Mouse (Mus musculus) forebrain, embryonic 16.5 days (tissue): ENCODE results near the gene Scp2d1. TPM values are rescaled to one million over a fixed set of nuclear protein-coding genes. Genes with fewer than 3 reads are reported as not detected.
"Not testable (repeated sequence)": the region's sequence is repeated elsewhere in the genome, so short reads cannot be mapped to it uniquely, and the experiment has no call there.

ENCODE experiments used
- ATAC-seq: fragments of 200-750 bp; cut with Nextera tagmentation; 2 replicates; pipeline ENCODE4 v1.8.0; 2017; ENCODE audit warnings: mild to moderate bottlenecking, moderate library complexity
- H3K27ac ChIP-seq: fragments of 300-500 bp; sonication (generic); 2 replicates; pipeline ENCODE4 v1.5.1; 2014; ENCODE audit warnings: low read length, control low read depth
- H3K27me3 ChIP-seq: fragments of 300-500 bp; sonication (generic); replicated peaks from 2 replicates; pipeline ENCODE4 v1.6.1; 2014; ENCODE audit warnings: low read length; ENCODE audit not compliant: control insufficient read depth, insufficient read depth
- H3K36me3 ChIP-seq: fragments of 300-500 bp; sonication (generic); 2 replicates; pipeline ENCODE4 v1.6.1; 2014; ENCODE audit not compliant: control insufficient read depth, insufficient read depth
- H3K4me1 ChIP-seq: fragments of 300-500 bp; sonication (generic); replicated peaks from 2 replicates; pipeline ENCODE4 v1.6.1; 2014; ENCODE audit warnings: low read length; ENCODE audit not compliant: control insufficient read depth, insufficient read depth
- H3K4me2 ChIP-seq: fragments of 300-500 bp; sonication (generic); 2 replicates; pipeline ENCODE4 v1.6.1; 2014; ENCODE audit warnings: mild to moderate bottlenecking, low read length, control low read depth
- H3K4me3 ChIP-seq: fragments of 300-500 bp; sonication (generic); replicated peaks from 2 replicates; pipeline ENCODE4 v1.5.1; 2014; ENCODE audit warnings: mild to moderate bottlenecking, low read length, control low read depth
- H3K9ac ChIP-seq: fragments of 300-500 bp; sonication (generic); replicated peaks from 2 replicates; pipeline ENCODE4 v1.6.1; 2014; ENCODE audit warnings: low read depth, low read length, control low read depth
- H3K9me3 ChIP-seq: fragments of 300-500 bp; sonication (generic); 2 replicates; pipeline ENCODE4 v1.6.1; 2016; ENCODE audit warnings: low read length; ENCODE audit not compliant: control insufficient read depth
- WGBS: fragments of 180-500 bp; shearing (Covaris S2); extraction: QIAGEN DNeasy Blood & Tissue Kit; methylation state at CpG from one replicate; pipeline ENCODE4 v1.1.7; 2014; 5-methylcytosine and 5-hydroxymethylcytosine counted together
- polyA plus RNA-seq: library from polyadenylated mRNA; unstranded; fragments of >200 nt; fragmentation: Nextera tagmentation; extraction: Ambion mirVana; gene quantifications from 2 replicates; pipeline ENCODE4 v1.2.1, GENCODE M21; 2015

Gene Scp2d1
- not detected in 2 replicates for polyA plus RNA-seq

- H3K27me3 ChIP-seq, ATAC-seq, H3K4me3 ChIP-seq, H3K27ac ChIP-seq, H3K4me2 ChIP-seq, H3K9ac ChIP-seq, H3K9me3 ChIP-seq, H3K36me3 ChIP-seq, H3K4me1 ChIP-seq: not testable (repeated sequence)
- 88% methylated on average over 6 of the region's 6 CpGs for WGBS
Measured at GRCm38 (mm10) chr2:144823356-144823755, at the start of gene Scp2d1. TSS of gene Scp2d1 (plus strand) at chr2:144823656.

DNA sequence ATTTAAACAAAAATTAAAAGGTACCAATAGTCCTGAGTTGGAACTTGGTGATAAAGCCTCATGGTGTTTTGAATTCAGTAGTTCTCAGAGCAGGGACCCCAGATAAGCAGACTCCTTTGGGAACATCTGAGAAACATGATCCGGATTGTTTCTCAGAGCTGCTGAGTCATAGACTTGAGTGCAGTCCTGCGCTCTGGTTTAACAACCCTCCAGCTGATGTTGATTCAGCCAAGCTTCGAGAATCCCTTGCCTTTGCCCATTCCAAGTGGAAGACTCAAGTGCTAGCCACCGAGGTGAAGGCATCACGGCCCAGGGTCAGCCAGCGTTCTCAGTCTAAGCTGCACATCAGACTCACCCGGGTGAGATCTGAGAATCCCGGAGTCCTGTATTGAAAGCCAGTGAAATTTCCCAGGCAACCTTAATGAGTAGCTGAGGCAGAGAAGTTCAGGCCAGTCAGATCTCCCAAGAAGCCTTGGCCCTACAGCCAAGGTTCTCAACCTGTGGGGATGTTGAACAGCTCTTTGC, 48.8 kb upstream of the Scp2d1 start:
- Histone ChIP-seq H3K4me1 (no peaks in the 10 kb centered on the region), H3K9me3 (no peaks in the 10 kb centered on the region), H3K9ac (no peak overlapping the region), H3K27me3 (no peaks in the 10 kb centered on the region), H3K4me2 (no peak overlapping the region), H3K27ac (no peak overlapping the region), H3K4me3 (no peak overlapping the region), H3K36me3 (no peaks in the 10 kb centered on the region)
- 91% methylated on average over 8 of the region's 8 CpGs for WGBS
- ATAC-seq = no peak

GRCm38 (mm10) chr2:144775626-144776025, 47.8 kb upstream of the Scp2d1 start:
- ATAC-seq = no peak
- H3K36me3 ChIP-seq = no peaks in the 10 kb centered on the region
- 95% methylated on average over 4 of the region's 4 CpGs for WGBS

DNA sequence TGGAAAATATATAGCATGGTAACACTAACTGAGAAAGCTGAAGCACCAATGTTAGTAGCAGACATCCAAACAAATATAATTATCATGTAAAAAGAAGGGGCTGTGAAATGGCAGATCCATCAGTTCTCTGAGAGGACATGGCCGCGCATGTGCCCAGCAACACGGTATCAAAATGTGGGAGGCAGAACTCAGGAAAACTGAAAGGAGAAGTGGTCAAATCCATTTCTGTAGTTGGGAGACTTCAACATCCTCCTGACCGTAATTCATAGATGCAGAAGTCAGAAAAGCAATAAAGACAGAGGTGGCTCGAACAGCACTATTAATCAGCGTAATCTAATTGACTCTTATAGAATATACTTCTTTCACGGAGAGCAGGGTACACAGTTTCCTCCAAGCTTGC, 44.2 kb upstream of the Scp2d1 start:
- H3K36me3 ChIP-seq = no peaks in the 10 kb centered on the region
- no peak overlapping the region for H3K27ac ChIP-seq
- H3K9me3 ChIP-seq = no peaks in the 10 kb centered on the region
- H3K4me2 ChIP-seq = no peak overlapping the region
- H3K4me3 ChIP-seq = no peak overlapping the region
- H3K4me1 ChIP-seq = no peaks in the 10 kb centered on the region
- H3K27me3 ChIP-seq = no peaks in the 10 kb centered on the region
- no peak overlapping the region for H3K9ac ChIP-seq
- ATAC-seq = no peak
- 95% methylated on average over 7 of the region's 7 CpGs for WGBS

More at GRCm38 (mm10) chr2:144775626-144776025, 47.8 kb upstream of the Scp2d1 start:
- Histone ChIP-seq H3K4me3 (no peak overlapping the region), H3K27ac (no peak overlapping the region), H3K4me2 (no peak overlapping the region), H3K9ac (no peak overlapping the region), H3K9me3 (no peaks in the 10 kb centered on the region), H3K4me1 (no peaks in the 10 kb centered on the region), H3K27me3 (no peaks in the 10 kb centered on the region)

DNA sequence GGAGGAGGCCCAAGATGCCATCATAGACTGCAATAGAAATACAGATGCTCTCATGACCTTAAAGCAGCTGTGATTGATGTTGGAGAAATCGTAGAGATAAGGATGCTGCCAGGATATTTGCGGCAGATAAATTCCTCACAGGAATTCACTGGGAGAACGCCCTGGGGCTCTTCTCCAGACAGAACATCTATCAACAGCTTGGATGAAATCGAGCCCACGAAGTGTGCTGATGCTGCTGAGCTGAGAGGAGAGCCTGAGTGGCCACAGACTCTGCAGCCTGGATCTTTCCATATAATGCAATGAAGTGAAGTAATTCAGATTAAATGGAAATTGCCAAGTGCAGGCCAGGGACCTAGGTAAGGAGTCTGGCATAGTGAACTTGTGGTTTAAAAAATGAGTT, 42.7 kb upstream of the Scp2d1 start:
- WGBS = 85% methylated on average over 5 of the region's 5 CpGs
- H3K9ac ChIP-seq = no peak overlapping the region
- no peaks in the 10 kb centered on the region for H3K9me3 ChIP-seq
- H3K27me3 ChIP-seq = no peaks in the 10 kb centered on the region
- H3K4me3 ChIP-seq = no peak overlapping the region
- no peaks in the 10 kb centered on the region for H3K4me1 ChIP-seq
- no peak for ATAC-seq
- no peaks in the 10 kb centered on the region for H3K36me3 ChIP-seq
- H3K27ac ChIP-seq = no peak overlapping the region
- no peak overlapping the region for H3K4me2 ChIP-seq

GRCm38 (mm10) chr2:144781871-144782270, 41.6 kb upstream of the Scp2d1 start:
- H3K4me2 ChIP-seq = no peak overlapping the region
- H3K27ac ChIP-seq = no peak overlapping the region
- no peaks in the 10 kb centered on the region for H3K36me3 ChIP-seq
- no peak overlapping the region for H3K4me3 ChIP-seq
- no peaks in the 10 kb centered on the region for H3K9me3 ChIP-seq
- ATAC-seq = no peak
- WGBS = 52% methylated on average over 3 of the region's 3 CpGs
- H3K9ac ChIP-seq = no peak overlapping the region
- H3K27me3 ChIP-seq = no peaks in the 10 kb centered on the region
- no peaks in the 10 kb centered on the region for H3K4me1 ChIP-seq

DNA sequence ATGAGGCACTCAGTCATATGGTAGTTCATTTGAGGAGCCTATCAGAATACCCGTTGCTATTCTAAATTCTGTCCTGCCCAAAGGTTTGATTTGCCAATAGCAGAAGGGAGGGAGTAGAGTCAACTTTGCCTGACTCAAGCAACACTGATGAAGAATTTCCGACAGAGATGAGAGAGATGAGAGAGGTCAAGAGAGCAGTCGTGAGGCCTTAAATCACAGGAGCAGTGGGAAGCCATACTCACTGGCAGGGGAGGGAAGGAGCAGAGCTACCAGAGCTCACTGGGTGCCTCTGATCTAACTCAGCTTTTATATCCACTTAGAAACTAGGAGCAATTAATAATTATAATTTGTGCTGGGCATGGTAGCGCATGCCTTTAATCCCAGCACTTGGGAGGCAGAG, 41.0 kb upstream of the Scp2d1 start:
- ATAC-seq = no peak
- no peaks in the 10 kb centered on the region for H3K9me3 ChIP-seq
- H3K4me1 ChIP-seq = no peaks in the 10 kb centered on the region
- H3K27me3 ChIP-seq = no peaks in the 10 kb centered on the region
- no peaks in the 10 kb centered on the region for H3K36me3 ChIP-seq
- no peak overlapping the region for H3K27ac ChIP-seq
- H3K4me2 ChIP-seq = no peak overlapping the region
- H3K9ac ChIP-seq = no peak overlapping the region
- H3K4me3 ChIP-seq = no peak overlapping the region
- WGBS = 89% methylated on average over 4 of the region's 4 CpGs

- no peak for ATAC-seq
- Histone ChIP-seq H3K4me2 (no peak overlapping the region), H3K36me3 (no peaks in the 10 kb centered on the region), H3K27me3 (no peaks in the 10 kb centered on the region), H3K9ac (no peak overlapping the region), H3K4me1 (no peaks in the 10 kb centered on the region), H3K4me3 (no peak overlapping the region), H3K9me3 (no peaks in the 10 kb centered on the region), H3K27ac (no peak overlapping the region)
- WGBS = 68% methylated on average over 1 of the region's 1 CpGs
Measured at GRCm38 (mm10) chr2:144783190-144783589, 40.3 kb upstream of the Scp2d1 start.

DNA sequence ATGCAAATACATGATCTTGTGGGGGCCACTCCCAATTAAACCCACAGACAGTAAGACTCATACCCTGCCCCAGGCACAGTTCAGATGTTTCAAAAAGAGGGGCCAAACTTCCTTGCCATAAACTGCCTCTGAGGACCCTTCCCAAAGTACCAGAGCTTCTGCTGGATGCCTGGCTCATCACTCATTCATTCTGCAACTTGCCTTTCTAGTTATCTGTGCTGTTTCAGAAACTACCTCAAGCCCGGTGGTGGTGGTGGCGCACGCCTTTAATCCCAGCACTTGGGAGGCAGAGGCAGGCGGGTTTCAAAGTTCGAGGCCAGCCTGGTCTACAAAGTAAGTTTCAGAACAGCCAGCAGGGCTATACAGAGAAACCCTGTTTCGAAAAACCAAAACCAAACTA, 39.6 kb upstream of the Scp2d1 start:
- Histone ChIP-seq H3K4me1 (no peaks in the 10 kb centered on the region), H3K4me2 (no peak overlapping the region), H3K9me3 (no peaks in the 10 kb centered on the region), H3K4me3 (no peak overlapping the region), H3K27ac (no peak overlapping the region), H3K9ac (no peak overlapping the region), H3K36me3 (no peaks in the 10 kb centered on the region), H3K27me3 (no peaks in the 10 kb centered on the region)
- WGBS = 96% methylated on average over 6 of the region's 6 CpGs
- no peak for ATAC-seq

GRCm38 (mm10) chr2:144791671-144792294, 31.7 kb upstream of the Scp2d1 start:
- no peak for ATAC-seq
- WGBS = 83% methylated on average over 14 of the region's 14 CpGs
- Histone ChIP-seq H3K27me3 (no peaks in the 10 kb centered on the region), H3K4me3 (no peak overlapping the region), H3K9me3 (no peaks in the 10 kb centered on the region), H3K4me2 (no peak overlapping the region), H3K36me3 (no peaks in the 10 kb centered on the region), H3K27ac (no peak overlapping the region), H3K9ac (no peak overlapping the region), H3K4me1 (no peaks in the 10 kb centered on the region)
